In genomic region chr5:13117236-13117635, GRCm38 (mm10) we compare ENCODE assay signal across 29 mouse cellular contexts. TPM values are rescaled to one million over a fixed set of nuclear protein-coding genes. Genes with fewer than 3 reads are reported as not detected.
DNase-seq lines count a peak whose midpoint lies in the region; ATAC-seq lines count a peak whose summit lies in the region.
"Had no signal": no experiment of that assay in that cellular context is flagged by ENCODE, and none has a peak within 500 bp of the region (broad histone marks: within the 10 kb centered on the region; RNA-seq: fewer than 3 reads in every experiment).

No protein-coding gene starts in this region.

- no peak overlapping the region for H3K4me3 ChIP-seq in forebrain, embryonic 14.5 days (ENCODE audit: low read depth, low read length)
- no peak overlapping the region for H3K4me3 ChIP-seq in forebrain, embryonic 10.5 days
- H3K4me3 ChIP-seq in neural tube, embryonic 14.5 days (ENCODE audit: low read depth, low read length) = no peak overlapping the region
- no peak overlapping the region for H3K4me3 ChIP-seq in hindbrain, embryonic 11.5 days (ENCODE audit: low read depth, low read length)
- H3K4me3 ChIP-seq: embryonic facial prominence, embryonic 10.5 days; embryonic facial prominence, embryonic 13.5 days; erythroblast, embryonic 14.5 days; hindbrain, embryonic 10.5 days had no signal

- H3K27me3 ChIP-seq in forebrain, embryonic 14.5 days (replicated peaks; ENCODE audit: control insufficient read depth, insufficient read depth, low read length) = no peaks in the 10 kb centered on the region
- H3K27me3 ChIP-seq in forebrain, embryonic 10.5 days (ENCODE audit: poor library complexity, severe bottlenecking) = no peaks in the 10 kb centered on the region
- no peaks in the 10 kb centered on the region for H3K27me3 ChIP-seq in neural tube, embryonic 14.5 days (ENCODE audit: control insufficient read depth, insufficient read depth, low read length)
- H3K27me3 ChIP-seq in hindbrain, embryonic 11.5 days (ENCODE audit: control insufficient read depth, insufficient read depth, low read length) = no peaks in the 10 kb centered on the region
- H3K27me3 ChIP-seq: CH12.LX; embryonic facial prominence, embryonic 13.5 days had no signal

- no peak overlapping the region for H3K27ac ChIP-seq in forebrain, embryonic 14.5 days (ENCODE audit: low read depth, low read length)
- no peak overlapping the region for H3K27ac ChIP-seq in forebrain, embryonic 10.5 days
- no peak overlapping the region for H3K27ac ChIP-seq in neural tube, embryonic 14.5 days (ENCODE audit: low read depth, low read length)
- H3K27ac ChIP-seq in hindbrain, embryonic 11.5 days (ENCODE audit: low read depth, low read length) = no peak overlapping the region
- H3K27ac ChIP-seq: embryonic facial prominence, embryonic 10.5 days; embryonic facial prominence, embryonic 13.5 days; hindbrain, embryonic 10.5 days; hindbrain, embryonic 14.5 days; hindbrain, postnatal 0 days had no signal

- H3K9ac ChIP-seq in forebrain, embryonic 14.5 days (ENCODE audit: low read length) = no peak overlapping the region
- no peak overlapping the region for H3K9ac ChIP-seq in neural tube, embryonic 14.5 days (replicated peaks; ENCODE audit: low read depth, low read length)
- H3K9ac ChIP-seq in hindbrain, embryonic 11.5 days (ENCODE audit: low read depth, low read length) = no peak overlapping the region
- H3K9ac ChIP-seq: embryonic facial prominence, embryonic 13.5 days; hindbrain, embryonic 14.5 days had no signal

- 38% methylated on average over 8 of the region's 8 CpGs for WGBS in forebrain, embryonic 14.5 days
- 58% methylated on average over 8 of the region's 8 CpGs for WGBS in forebrain, embryonic 10.5 days
- WGBS in neural tube, embryonic 14.5 days = 22% methylated on average over 8 of the region's 8 CpGs
- 50% methylated on average over 8 of the region's 8 CpGs for WGBS in hindbrain, embryonic 11.5 days

- H3K36me3 ChIP-seq in forebrain, embryonic 14.5 days (ENCODE audit: control insufficient read depth, insufficient read depth, low read length) = no peaks in the 10 kb centered on the region
- H3K36me3 ChIP-seq in forebrain, embryonic 10.5 days (replicated peaks) = no peaks in the 10 kb centered on the region
- no peaks in the 10 kb centered on the region for H3K36me3 ChIP-seq in neural tube, embryonic 14.5 days (ENCODE audit: control insufficient read depth, insufficient read depth, low read length)
- H3K36me3 ChIP-seq in hindbrain, embryonic 11.5 days (ENCODE audit: control insufficient read depth, insufficient read depth, low read length) = no peaks in the 10 kb centered on the region
- H3K36me3 ChIP-seq: embryonic facial prominence, embryonic 10.5 days; embryonic facial prominence, embryonic 13.5 days; G1E; hindbrain, embryonic 10.5 days had no signal

- ATAC-seq in forebrain, embryonic 14.5 days = peak; percentile 40; the same call in 1 of the 2 replicates
- ATAC-seq in neural tube, embryonic 14.5 days (ENCODE audit: low read depth) = 0 out of 2 replicates have a peak, but pooled peaks have one; percentile 31
- ATAC-seq in hindbrain, embryonic 11.5 days (ENCODE audit: low FRiP score) = no peak
- ATAC-seq: forebrain, embryonic 16.5 days; hindbrain, postnatal 0 days; inflammation-experienced regulatory T-cells, adult 6 months; intestine, embryonic 16.5 days had no signal

- H3K4me1 ChIP-seq in forebrain, embryonic 14.5 days (ENCODE audit: control insufficient read depth, insufficient read depth, low read length) = no peaks in the 10 kb centered on the region
- peaks cover 5% of the 10 kb centered on the region; the same call in 1 of the 2 replicates for H3K4me1 ChIP-seq in forebrain, embryonic 10.5 days
- no peaks in the 10 kb centered on the region for H3K4me1 ChIP-seq in neural tube, embryonic 14.5 days (ENCODE audit: control insufficient read depth, insufficient read depth, low read length)
- H3K4me1 ChIP-seq in hindbrain, embryonic 11.5 days (replicated peaks; ENCODE audit: control insufficient read depth, insufficient read depth, low read length) = no peaks in the 10 kb centered on the region
- H3K4me1 ChIP-seq: embryonic facial prominence, embryonic 10.5 days; hindbrain, embryonic 10.5 days had no signal

- no peaks in the 10 kb centered on the region for H3K9me3 ChIP-seq in forebrain, embryonic 14.5 days (replicated peaks; ENCODE audit: control insufficient read depth, low read length)
- H3K9me3 ChIP-seq in forebrain, embryonic 10.5 days = no peaks in the 10 kb centered on the region
- no peaks in the 10 kb centered on the region for H3K9me3 ChIP-seq in neural tube, embryonic 14.5 days (ENCODE audit: control insufficient read depth, low read length)
- H3K9me3 ChIP-seq in hindbrain, embryonic 11.5 days (ENCODE audit: control insufficient read depth, low read length) = no peaks in the 10 kb centered on the region
- H3K9me3 ChIP-seq: embryonic facial prominence, embryonic 10.5 days; embryonic facial prominence, embryonic 13.5 days; G1E; hindbrain, embryonic 10.5 days had no signal

- no peak overlapping the region for H3K4me2 ChIP-seq in forebrain, embryonic 14.5 days (ENCODE audit: low read length)
- no peak overlapping the region for H3K4me2 ChIP-seq in neural tube, embryonic 14.5 days (ENCODE audit: low read depth, low read length)
- no peak overlapping the region for H3K4me2 ChIP-seq in hindbrain, embryonic 11.5 days (replicated peaks; ENCODE audit: low read depth, low read length)
- H3K4me2 ChIP-seq: embryonic facial prominence, embryonic 13.5 days; heart, embryonic 11.5 days; hindbrain, embryonic 14.5 days had no signal

- no peak for DNase-seq in forebrain, embryonic 14.5 days (ENCODE audit: low spot score)
- DNase-seq in forebrain, embryonic 10.5 days (ENCODE audit: extremely low spot score, low spot score) = no peak
- DNase-seq in Muller cell, postnatal 12 days (ENCODE audit: inconsistent ontology term) = peak; percentile 26
- DNase-seq in hindbrain, embryonic 11.5 days (ENCODE audit: low spot score) = no peak
- DNase-seq in gastrocnemius, adult 8-10 months (ENCODE audit: low spot score in 2 of 2) = no peak
- DNase-seq: adrenal gland, adult 2 months; adrenal gland, postnatal 14 days; B cell, adult 2 months; cerebellum, adult 11-12 months; cerebellum, adult 8-10 months; cerebellum, postnatal 10 days; cerebellum, postnatal 36 days; embryo, embryonic 11 days; gastrocnemius, postnatal 14 days; heart, adult 11 months; heart, postnatal 36 days had no signal

RNA-seq across cellular contexts. Expression of gene Sema3a, which starts 8.0 kb away (rescaled TPM):
- 16.6 and 22.1 TPM in 2 replicates for polyA plus RNA-seq in forebrain, embryonic 14.5 days (2014; fragmentation: Nextera tagmentation; extraction: Ambion mirVana)
- 14.9 and 15.7 TPM in 2 replicates for polyA plus RNA-seq in forebrain, embryonic 10.5 days (2016; fragmentation: Nextera tagmentation; extraction: Ambion mirVana)
- 32.0 and 34.6 TPM in 2 replicates for polyA plus RNA-seq in neural tube, embryonic 14.5 days (2014; fragmentation: Nextera tagmentation; extraction: Ambion mirVana)
- polyA plus RNA-seq in hindbrain, embryonic 11.5 days (2014; fragmentation: Nextera tagmentation; extraction: Ambion mirVana) = 25.6 and 28.8 TPM in 2 replicates
- 1 to 10 TPM in 2 of 4 experiments, under 1 TPM in 2; 0.70 to 1.8 (median 1.1) TPM for total RNA-seq in gastrocnemius, adult 8-10 months (2022)
- total RNA-seq: CH12.LX had no signal
- polyA plus RNA-seq: G1E; inflammation-experienced regulatory T-cells, adult 6 months had no signal
